Mouse (Mus musculus) limb, embryonic 11.5 days (tissue): ENCODE measurements around the gene D11Wsu47e. TPM values are rescaled to one million over a fixed set of nuclear protein-coding genes. Genes with fewer than 3 reads are reported as not detected.

Source experiments
- ATAC-seq: fragments of 200-750 bp; cut with Nextera tagmentation; 2 replicates; pipeline ENCODE4 v1.8.0; 2017; ENCODE audit warnings: low read depth; ENCODE audit not compliant: insufficient number of reproducible peaks, low FRiP score, low TSS enrichment
- DNase-seq: peaks from one replicate; pipeline ENCODE4 v3.0.0-alpha.2; 2015; ENCODE audit warnings: low spot score
- H3K27ac ChIP-seq: fragments of 300-500 bp; sonication (generic); replicated peaks from 2 replicates; pipeline ENCODE4 v1.5.1; 2014; ENCODE audit warnings: low read depth, mild to moderate bottlenecking, low read length
- H3K27me3 ChIP-seq: fragments of 300-500 bp; sonication (generic); 2 replicates; pipeline ENCODE4 v1.6.1; 2014; ENCODE audit warnings: mild to moderate bottlenecking, low read length, mixed read lengths; ENCODE audit not compliant: control insufficient read depth, insufficient read depth
- H3K36me3 ChIP-seq: fragments of 300-500 bp; sonication (generic); 2 replicates; pipeline ENCODE4 v1.6.1; 2014; ENCODE audit warnings: mild to moderate bottlenecking, low read length, moderate library complexity, mixed read lengths; ENCODE audit not compliant: control insufficient read depth, insufficient read depth
- H3K4me1 ChIP-seq: fragments of 300-500 bp; sonication (generic); 2 replicates; pipeline ENCODE4 v1.6.1; 2014; ENCODE audit warnings: low read length, mixed read lengths; ENCODE audit not compliant: control insufficient read depth, insufficient read depth
- H3K4me2 ChIP-seq: fragments of 300-500 bp; sonication (generic); 2 replicates; pipeline ENCODE4 v1.6.1; 2014; ENCODE audit warnings: low read depth, mild to moderate bottlenecking, moderate library complexity; ENCODE audit not compliant: severe bottlenecking
- H3K4me3 ChIP-seq: fragments of 300-500 bp; sonication (generic); 2 replicates; pipeline ENCODE4 v1.5.1; 2014; ENCODE audit warnings: low read depth, low read length
- H3K9ac ChIP-seq: fragments of 300-500 bp; sonication (generic); 2 replicates; pipeline ENCODE4 v1.6.1; 2014; ENCODE audit warnings: mild to moderate bottlenecking, low read length
- H3K9me3 ChIP-seq: fragments of 300-500 bp; sonication (generic); 2 replicates; pipeline ENCODE4 v1.6.1; 2016; ENCODE audit warnings: low read length; ENCODE audit not compliant: control insufficient read depth
- WGBS: fragments of 180-500 bp; shearing (Covaris S2); extraction: QIAGEN DNeasy Blood & Tissue Kit; methylation state at CpG from one replicate; pipeline ENCODE4 v1.1.7; 2014; 5-methylcytosine and 5-hydroxymethylcytosine counted together
- polyA plus RNA-seq: library from polyadenylated mRNA; unstranded; fragments of >200 nt; fragmentation: Nextera tagmentation; extraction: Ambion mirVana; gene quantifications from 2 replicates; pipeline ENCODE4 v1.2.1, GENCODE M21; 2014

Gene D11Wsu47e
- polyA plus RNA-seq, 1 experiment from 2014 or later: 24.0 TPM

GRCm38 (mm10) chr11:113668857-113669256 is 15.4 kb upstream of the D11Wsu47e start:
- Histone ChIP-seq H3K27ac (no peak overlapping the region), H3K4me2 (no peak overlapping the region), H3K27me3 (no peaks in the 10 kb centered on the region), H3K36me3 (peaks cover 6% of the 10 kb centered on the region; the same call in 1 of the 2 replicates), H3K9ac (no peak overlapping the region), H3K4me1 (no peaks in the 10 kb centered on the region), H3K9me3 (no peaks in the 10 kb centered on the region), H3K4me3 (no peak overlapping the region)
- ATAC-seq: no peak
- DNase-seq: no peak
- 92% methylated on average over 5 of the region's 5 CpGs for WGBS

GRCm38 (mm10) chr11:113669711-113670110 is 14.5 kb upstream of the D11Wsu47e start:
- no peak overlapping the region for H3K27ac ChIP-seq
- 75% methylated on average over 4 of the region's 4 CpGs for WGBS
- DNase-seq: no peak
- no peaks in the 10 kb centered on the region for H3K9me3 ChIP-seq
- no peak overlapping the region for H3K9ac ChIP-seq
- no peaks in the 10 kb centered on the region for H3K27me3 ChIP-seq
- H3K4me3 ChIP-seq: no peak overlapping the region
- no peak overlapping the region for H3K4me2 ChIP-seq
- ATAC-seq: no peak
- peaks cover 2% of the 10 kb centered on the region; the same call in 1 of the 2 replicates for H3K36me3 ChIP-seq
- no peaks in the 10 kb centered on the region for H3K4me1 ChIP-seq

GRCm38 (mm10) chr11:113673614-113674013 is 10.6 kb upstream of the D11Wsu47e start:
- WGBS: 99% methylated on average over 4 of the region's 4 CpGs

GRCm38 (mm10) chr11:113674595-113674994 is 9.6 kb upstream of the D11Wsu47e start:
- Histone ChIP-seq H3K4me2 (no peak overlapping the region), H3K36me3 (peaks cover 10% of the 10 kb centered on the region; the same call in 1 of the 2 replicates), H3K9ac (no peak overlapping the region), H3K4me3 (no peak overlapping the region), H3K27ac (no peak overlapping the region), H3K4me1 (no peaks in the 10 kb centered on the region), H3K9me3 (no peaks in the 10 kb centered on the region), H3K27me3 (no peaks in the 10 kb centered on the region)
- ATAC-seq: no peak
- WGBS: 90% methylated on average over 5 of the region's 5 CpGs
- no peak for DNase-seq

More at GRCm38 (mm10) chr11:113673614-113674013, 10.6 kb upstream of the D11Wsu47e start:
- Histone ChIP-seq H3K36me3 (peaks cover 10% of the 10 kb centered on the region; the same call in 1 of the 2 replicates), H3K4me3 (no peak overlapping the region), H3K4me2 (no peak overlapping the region), H3K4me1 (no peaks in the 10 kb centered on the region), H3K27me3 (no peaks in the 10 kb centered on the region), H3K27ac (no peak overlapping the region), H3K9ac (no peak overlapping the region), H3K9me3 (no peaks in the 10 kb centered on the region)
- ATAC-seq: no peak
- no peak for DNase-seq

- WGBS: 85% methylated on average over 2 of the region's 2 CpGs
- Histone ChIP-seq H3K27ac (no peak overlapping the region), H3K9ac (no peak overlapping the region), H3K36me3 (peaks cover 10% of the 10 kb centered on the region; the same call in 1 of the 2 replicates), H3K27me3 (no peaks in the 10 kb centered on the region), H3K4me3 (no peak overlapping the region), H3K4me1 (no peaks in the 10 kb centered on the region), H3K4me2 (no peak overlapping the region), H3K9me3 (no peaks in the 10 kb centered on the region)
- ATAC-seq: no peak
- DNase-seq: no peak
Measured at GRCm38 (mm10) chr11:113676847-113677246, 7.4 kb upstream of the D11Wsu47e start.

GRCm38 (mm10) chr11:113677378-113677777 is 6.8 kb upstream of the D11Wsu47e start:
- no peaks in the 10 kb centered on the region for H3K27me3 ChIP-seq
- no peak for ATAC-seq
- no peak for DNase-seq
- no peak overlapping the region for H3K27ac ChIP-seq
- H3K4me3 ChIP-seq: no peak overlapping the region
- peaks cover 10% of the 10 kb centered on the region; the same call in 1 of the 2 replicates for H3K36me3 ChIP-seq
- 89% methylated on average over 2 of the region's 2 CpGs for WGBS
- H3K4me1 ChIP-seq: peaks cover under 1% of the 10 kb centered on the region; the same call in 1 of the 2 replicates
- H3K4me2 ChIP-seq: no peak overlapping the region
- no peak overlapping the region for H3K9ac ChIP-seq
- no peaks in the 10 kb centered on the region for H3K9me3 ChIP-seq

GRCm38 (mm10) chr11:113678373-113678772 is 5.8 kb upstream of the D11Wsu47e start:
- ATAC-seq (no peak), DNase-seq (no peak)
- Histone ChIP-seq H3K36me3 (peaks cover 9% of the 10 kb centered on the region; the same call in 1 of the 2 replicates), H3K4me2 (no peak overlapping the region), H3K27ac (no peak overlapping the region), H3K27me3 (no peaks in the 10 kb centered on the region), H3K4me1 (peaks cover 4% of the 10 kb centered on the region; the same call in 1 of the 2 replicates), H3K9me3 (no peaks in the 10 kb centered on the region), H3K4me3 (no peak overlapping the region), H3K9ac (no peak overlapping the region)
- 90% methylated on average over 8 of the region's 8 CpGs for WGBS

- 86% methylated on average over 2 of the region's 2 CpGs for WGBS
- Histone ChIP-seq H3K4me2 (no peak overlapping the region), H3K27me3 (no peaks in the 10 kb centered on the region), H3K4me1 (peaks cover 8% of the 10 kb centered on the region), H3K9ac (no peak overlapping the region), H3K27ac (no peak overlapping the region), H3K4me3 (no peak overlapping the region), H3K36me3 (peaks cover 9% of the 10 kb centered on the region; the same call in 1 of the 2 replicates), H3K9me3 (no peaks in the 10 kb centered on the region)
- no peak for DNase-seq
- ATAC-seq: no peak
Measured at GRCm38 (mm10) chr11:113680954-113681353, 3.3 kb upstream of the D11Wsu47e start.

- no peak overlapping the region; the same call in 1 of the 2 replicates for H3K4me2 ChIP-seq
- no peak overlapping the region for H3K27ac ChIP-seq
- H3K36me3 ChIP-seq: peaks cover 2% of the 10 kb centered on the region; the same call in 1 of the 2 replicates
- peaks cover 8% of the 10 kb centered on the region for H3K4me1 ChIP-seq
- H3K4me3 ChIP-seq: no peak overlapping the region
- no peak for ATAC-seq
- no peak overlapping the region for H3K9ac ChIP-seq
- H3K27me3 ChIP-seq: no peaks in the 10 kb centered on the region
- no peaks in the 10 kb centered on the region for H3K9me3 ChIP-seq
- no peak for DNase-seq
Measured at GRCm38 (mm10) chr11:113681979-113682378, 2.2 kb upstream of the D11Wsu47e start.
